Mouse (Mus musculus) layer of hippocampus, postnatal 36 days (tissue): ENCODE data around the gene Matn4. TPM values are rescaled to one million over a fixed set of nuclear protein-coding genes. Genes with fewer than 3 reads are reported as not detected.

Experiments
- DNase-seq, 2 experiments: peaks; one replicate each; pipeline ENCODE4 v3.0.0; 2022
- total RNA-seq, 2 experiments: library from RNA; stranded (reverse); gene quantifications; 2 replicates each; pipeline ENCODE4 v1.2.3; 2021

The Matn4 gene
- 10 to 100 TPM; 13.0 to 13.4 TPM for total RNA-seq

DNA sequence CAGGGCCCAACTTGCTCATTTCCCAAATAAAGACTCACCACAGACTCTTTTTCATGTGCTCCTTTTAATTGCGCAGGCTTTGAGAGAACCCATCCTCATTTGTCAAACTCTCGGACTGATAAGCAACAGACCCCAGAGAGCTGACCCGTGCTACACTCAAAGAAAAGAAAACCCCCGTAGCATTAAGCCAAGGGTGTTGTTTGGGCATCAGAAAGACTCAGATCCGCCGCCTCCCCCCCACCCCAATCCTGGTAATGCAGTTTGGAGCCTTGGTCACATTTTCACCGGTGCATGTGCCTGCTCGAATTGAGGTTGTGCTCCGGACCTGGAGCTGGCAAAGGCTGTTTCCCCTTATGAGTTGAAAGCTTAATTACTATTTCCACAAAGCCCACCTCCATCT lies at the start of gene Matn4:
TSS of gene Matn4 (minus strand) at position 101 of the 400 bp plus-strand sequence.
- no peak for DNase-seq

DNA sequence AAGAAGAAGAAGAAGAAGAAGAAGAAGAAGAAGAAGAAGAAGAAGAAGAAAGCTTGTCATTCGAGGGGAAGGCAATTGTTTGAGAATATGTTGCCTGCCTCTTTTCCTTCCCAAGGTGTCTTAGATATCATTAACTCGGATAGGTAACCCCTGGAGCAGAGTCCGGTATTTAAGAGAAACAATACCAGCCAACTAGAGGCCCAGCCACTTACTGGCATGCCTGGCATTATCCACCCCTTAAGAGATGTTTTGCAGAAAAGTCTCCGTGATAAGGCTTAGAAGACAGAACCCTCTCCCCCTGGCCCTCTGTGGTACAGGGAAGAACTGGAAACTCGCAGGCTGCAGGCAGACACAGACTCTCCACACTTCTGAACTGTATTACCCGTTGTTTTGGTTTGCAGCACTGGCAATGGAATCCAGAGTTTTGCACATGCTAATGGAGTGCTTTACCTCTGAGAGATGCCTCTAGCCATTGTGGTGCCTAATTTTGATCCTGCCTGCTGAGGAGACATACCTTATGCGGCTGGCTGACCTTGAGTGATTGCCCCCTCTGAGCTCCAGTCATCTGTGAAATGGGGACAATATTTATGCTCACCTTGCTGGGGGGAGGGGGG lies 49.0 kb upstream of the Matn4 start:
- no peak for DNase-seq

DNA sequence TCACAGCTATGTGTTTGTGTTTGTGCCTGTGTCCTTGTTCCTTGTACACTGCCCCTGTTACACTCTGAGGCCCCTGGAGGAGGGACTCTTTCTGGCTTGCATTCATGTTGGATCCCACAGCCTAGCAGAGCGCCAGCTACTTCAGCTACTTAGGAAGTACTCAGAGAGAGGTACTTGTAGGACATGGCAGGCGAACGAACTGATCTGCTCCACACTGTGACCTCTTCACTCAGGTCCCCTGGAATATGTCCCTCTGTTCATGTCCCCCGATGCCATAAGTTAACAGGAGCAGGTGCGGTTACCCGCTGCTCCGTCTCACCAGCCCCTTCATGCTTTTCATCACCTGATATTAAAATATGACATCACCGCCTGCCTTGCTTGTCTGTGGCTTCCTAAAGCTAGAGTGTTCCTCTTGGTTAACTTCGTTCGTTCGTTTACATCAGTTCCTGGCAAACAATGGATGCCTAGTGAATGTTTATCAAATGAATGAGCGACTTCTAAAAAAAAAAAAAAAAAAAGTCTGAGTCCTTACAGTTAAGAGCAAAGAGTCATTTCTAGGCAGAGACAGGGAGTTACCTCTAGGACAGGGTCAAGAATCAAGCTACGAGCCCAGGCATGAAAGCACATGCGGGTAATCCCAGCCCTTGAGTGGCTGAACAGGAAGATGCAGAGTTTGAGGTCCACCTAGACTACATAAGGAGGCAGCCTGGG lies 48.2 kb upstream of the Matn4 start:
- no peak for DNase-seq

DNA sequence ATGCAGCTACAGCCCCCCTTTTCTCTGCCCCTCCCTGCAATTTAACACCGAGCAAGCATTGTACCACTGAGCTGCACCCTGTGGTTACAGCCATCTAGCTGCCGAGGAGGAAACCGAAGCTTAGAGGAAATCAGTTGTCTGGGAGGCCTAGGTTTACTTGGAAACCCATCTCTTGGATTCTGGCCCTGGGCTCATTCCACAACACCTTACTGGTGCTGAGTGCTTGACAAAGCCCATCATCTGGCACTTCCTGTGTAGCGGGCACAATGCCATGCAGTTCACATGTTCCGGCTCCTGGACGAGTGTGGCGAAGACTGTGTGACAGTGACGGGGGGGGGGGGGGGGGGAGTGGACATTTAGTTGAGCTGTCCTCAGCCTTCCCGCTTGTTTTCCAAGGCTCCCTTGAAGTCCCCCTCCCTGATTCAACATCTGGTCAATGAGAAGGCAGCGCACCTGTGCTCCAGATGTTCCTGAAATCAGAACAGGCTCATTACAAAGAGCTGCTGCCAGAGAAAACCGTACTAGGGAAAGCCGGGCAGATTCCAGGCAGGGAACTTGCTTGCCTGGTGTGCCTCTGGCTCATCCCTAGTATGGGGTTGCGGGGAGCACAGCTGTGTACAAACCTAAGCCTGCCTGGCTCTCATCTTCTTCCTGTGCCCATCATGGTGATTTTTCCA lies 47.2 kb upstream of the Matn4 start:
- no peak for DNase-seq

DNA sequence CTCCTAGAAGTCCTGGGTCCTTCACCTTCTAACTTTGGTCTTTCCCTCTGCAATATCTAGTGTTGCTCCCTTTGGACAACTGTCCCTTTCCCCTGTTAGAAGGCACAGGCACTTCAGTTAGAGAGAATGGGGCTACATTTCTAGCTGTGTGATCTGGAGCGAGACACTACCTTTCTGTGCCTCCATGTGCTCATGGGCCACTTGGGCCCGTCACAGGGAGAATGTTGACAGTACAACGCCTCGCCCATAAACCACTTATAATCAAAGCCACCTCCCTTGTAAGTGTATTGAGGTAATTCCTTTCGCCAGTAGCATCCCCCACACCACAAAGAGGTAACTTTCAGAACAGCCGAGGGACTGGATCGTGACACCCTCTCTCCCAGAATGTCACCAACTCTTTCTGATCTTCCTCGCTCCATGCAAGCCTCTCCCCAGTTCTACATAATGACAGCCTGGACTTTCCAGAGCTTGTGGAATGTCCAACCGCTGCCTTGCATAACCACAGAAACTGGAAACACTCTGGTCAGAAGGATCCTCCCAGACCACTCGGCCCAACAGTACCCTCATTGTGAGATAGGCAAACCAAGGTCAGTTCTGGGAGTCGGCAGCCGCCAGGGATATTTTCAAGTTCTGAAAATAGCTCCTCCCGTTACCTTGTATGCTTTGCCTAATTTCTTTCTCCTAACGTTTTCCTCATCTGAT lies 44.5 kb upstream of the Matn4 start:
- no peak for DNase-seq

DNA sequence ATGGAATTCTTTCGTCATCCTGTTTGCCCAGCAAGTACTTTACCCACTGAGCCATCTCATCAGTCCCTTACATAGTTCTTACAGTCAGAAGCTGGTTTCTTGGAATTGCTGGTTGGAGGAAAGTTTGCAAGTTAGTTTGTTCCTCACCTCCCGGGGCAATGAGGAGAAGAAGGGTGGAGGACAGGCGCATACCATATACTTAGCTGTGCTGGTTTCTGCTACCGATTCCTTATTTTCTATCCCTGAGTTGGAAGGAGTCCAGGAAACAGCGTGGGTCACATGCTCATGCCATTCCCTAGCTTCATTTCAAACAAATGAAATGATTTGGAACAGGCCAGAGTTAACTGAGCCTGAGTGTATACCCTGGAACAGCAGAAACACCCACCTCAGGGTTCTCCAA lies 44.0 kb upstream of the Matn4 start:
- DNase-seq, result no peak

DNA sequence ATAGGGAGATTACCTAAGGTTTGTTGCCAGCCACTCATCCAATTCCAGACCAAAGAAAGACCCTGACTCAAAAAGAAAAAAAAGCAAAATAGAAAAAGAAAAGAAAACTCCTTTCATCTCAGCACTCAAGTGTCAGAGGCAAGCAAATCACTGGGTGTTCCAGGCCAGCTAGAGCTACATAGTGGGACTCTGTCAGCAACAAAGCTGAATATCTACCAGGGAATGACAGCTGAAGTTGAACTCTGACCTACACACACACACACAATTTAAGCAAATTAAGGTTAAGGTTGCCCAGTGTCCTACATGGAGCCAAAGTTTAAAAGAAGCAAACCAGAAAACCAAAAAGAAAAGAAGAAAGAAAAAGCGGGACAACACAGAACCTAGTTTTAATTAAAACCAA lies 43.2 kb upstream of the Matn4 start:
- DNase-seq, result no peak

DNA sequence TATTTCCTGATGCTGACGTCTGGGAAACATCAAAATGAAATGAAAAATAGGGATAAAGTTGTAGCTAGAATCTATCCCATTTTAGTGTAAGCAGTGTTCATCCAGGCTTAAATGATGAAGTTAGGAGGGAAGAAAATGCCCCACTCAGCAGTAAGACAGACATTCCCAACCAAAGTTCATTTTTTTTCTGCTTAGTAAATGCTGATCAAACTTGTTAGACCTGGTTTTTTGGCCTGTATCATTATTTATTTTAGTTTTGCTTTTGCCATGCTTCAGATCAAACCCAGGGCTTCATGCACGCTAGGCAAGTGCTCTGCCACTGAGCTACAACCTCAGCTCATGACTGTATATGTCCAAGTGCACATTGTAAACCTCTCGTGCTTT lies 41.1 kb upstream of the Matn4 start:
- DNase-seq, result no peak

DNA sequence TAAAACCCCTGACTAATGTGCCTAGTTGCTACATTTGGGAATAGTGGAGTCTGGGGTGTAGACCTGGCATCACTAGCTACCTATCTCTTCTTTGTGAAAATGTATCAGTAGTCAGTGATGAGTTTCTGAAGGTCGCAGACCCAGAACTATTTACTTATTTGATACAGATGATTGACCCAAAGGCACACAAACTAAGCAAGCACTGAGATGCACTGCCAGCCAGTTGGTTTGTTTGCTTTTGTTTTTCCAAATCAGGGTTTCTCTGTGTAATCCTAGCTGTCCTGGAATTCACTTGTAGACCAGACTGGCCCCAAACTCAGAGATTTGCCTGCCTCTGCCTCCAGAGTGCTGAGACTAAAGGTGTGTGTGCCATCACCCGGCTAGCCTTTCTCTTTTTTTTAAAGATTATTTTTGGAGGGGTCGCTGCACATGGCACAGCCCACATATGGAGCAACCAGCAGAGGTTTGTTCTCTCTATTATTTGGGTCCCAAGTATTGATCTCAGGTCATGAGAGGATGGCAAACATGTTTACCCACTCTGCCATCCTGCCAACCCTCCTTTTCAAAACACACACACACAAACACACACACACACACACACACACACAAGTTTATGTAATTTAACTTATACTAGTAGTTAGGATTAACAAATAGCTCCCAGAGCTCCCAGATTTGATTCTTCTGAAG lies 40.6 kb upstream of the Matn4 start:
- no peak for DNase-seq

DNA sequence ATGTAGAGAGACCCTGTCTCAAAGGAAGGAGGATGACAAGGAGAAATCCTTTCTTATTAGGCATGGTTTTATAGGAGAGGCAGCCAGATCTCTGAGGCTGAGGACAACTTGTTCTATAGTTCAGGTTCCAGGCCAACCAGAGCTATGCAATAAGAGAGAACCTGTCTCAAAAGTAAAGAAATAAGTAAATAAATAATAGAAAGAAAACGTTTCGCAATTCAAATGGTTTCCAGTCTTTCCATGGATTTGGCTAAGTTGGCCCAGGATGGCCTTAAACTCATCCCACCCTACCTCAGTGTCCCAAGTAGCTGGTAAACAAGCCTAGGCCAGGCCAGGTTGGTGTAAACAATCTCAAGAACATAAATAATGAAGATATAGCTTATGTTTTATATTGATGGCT lies 39.7 kb upstream of the Matn4 start:
- DNase-seq, result no peak

DNA sequence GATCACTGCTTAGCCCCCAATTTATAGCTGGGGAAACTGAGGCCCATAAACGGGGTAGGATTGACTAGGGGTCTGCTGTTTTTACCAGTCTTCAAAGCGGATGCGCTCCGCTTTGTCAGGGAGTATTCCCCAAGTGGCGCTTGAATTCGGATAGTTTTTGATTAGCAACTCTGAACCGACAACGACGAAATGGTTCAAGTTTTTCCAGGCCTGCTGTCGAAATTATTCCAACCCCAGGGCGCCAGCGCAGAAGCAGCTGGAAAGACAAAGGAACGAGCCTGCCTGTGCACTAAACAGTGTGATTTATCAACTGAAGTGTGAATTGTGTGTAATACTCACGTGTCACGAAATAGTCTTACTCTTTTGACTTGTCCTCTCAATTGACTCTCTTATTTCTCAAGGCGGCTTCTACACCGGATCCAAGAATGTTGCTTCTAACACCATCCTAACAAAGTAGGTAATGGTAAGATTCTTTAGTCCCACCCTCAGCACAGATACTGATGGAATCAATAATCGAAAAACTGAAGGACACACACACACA lies 38.6 kb upstream of the Matn4 start, which contains the start of gene Sdc4:
TSS of gene Sdc4 (minus strand) at position 428 of the 541 bp plus-strand sequence.
- DNase-seq, result no peak

DNA sequence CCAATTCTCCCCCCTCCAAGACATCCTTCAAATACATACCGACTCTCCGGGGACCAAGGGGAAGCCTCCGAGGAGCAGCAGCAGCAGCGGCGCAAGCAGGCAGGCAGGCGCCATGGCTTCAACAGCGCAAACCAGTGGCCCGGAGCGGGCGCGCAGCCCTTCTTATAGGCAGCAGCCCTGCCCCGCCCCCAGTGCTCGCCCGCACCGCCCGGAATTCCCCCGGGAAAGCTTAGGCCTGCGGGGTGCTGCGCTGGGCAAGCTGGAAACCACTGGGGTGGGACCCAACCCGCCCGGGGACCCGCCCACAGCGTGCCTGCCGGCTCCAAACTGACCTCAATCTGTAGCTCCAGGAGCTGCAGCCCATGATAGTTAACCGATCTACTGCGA lies 38.1 kb upstream of the Matn4 start:
- peak; percentile 74 to 75 for DNase-seq

DNA sequence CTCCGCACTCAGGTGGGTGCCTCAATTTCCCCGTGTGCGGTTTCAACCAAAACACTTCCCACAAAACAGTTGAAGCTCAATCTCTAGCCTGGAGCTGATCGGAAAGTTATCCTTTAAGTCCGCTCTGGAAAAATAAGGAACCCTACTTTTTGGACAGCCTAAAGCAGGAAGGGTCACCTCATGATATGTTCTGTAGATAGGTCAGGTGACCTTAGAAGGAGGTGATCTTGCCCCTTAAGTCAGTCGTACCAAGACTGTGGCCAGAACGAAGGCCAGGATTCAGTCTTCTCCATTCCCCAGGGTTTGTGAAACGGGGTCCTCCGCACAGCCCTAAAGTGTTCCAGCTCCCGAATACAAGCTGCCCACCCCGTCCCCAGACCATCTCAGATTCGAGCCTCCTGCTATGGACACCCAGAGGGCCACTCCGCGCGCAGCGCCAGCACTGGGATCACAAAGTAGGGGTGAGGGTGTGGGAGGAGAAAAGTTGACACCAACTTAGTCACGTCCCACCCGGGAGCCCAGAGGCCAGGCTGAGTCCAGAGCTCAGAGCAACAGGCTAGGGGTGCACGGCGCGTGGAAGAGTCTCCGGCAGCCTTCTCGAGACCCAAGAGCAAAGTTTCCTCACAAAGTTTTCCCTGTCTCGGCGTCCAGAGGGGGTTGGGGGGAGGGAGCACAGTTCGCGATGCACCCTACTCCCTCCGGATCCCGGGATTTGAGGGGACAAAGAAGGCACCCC lies 37.5 kb upstream of the Matn4 start:
- no peak for DNase-seq

DNA sequence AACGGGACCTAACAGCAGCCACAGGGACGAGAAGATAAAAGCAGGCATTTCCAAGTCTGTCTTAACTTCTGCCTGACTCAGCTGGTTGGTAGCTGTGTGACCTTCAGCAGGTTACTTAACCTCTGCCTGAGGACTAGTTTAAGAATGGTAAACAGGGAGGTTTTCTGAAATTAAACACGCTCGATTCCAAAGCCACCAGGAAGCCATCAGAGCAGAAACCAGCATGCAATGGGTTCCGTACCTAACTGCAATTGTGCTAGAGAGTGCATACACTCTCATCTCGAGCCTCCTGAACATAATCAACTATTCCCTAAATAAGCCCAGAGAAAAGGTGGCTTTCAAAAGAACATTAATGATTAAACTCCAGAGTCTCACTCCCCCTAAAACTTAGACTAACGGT lies 36.8 kb upstream of the Matn4 start:
- DNase-seq, result no peak

DNA sequence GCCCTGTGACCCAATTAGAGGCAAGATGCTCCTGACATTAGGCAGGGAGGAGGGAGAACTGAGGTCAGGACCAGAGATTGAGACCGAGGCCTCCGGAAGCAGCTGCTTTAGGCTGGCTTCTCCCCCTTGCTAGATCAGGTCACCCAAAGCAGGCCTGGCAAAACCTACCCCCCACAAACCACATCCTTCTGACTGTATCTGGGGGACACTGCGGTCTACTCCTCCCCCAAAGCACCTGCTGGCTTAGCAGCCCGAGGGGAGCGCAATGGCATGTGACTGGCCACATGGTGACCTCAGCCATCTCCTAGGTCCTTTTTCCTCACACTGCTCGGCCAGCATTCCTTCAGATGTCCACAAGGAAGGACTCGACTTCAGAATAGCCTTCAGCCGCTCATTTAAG lies 36.2 kb upstream of the Matn4 start:
- no peak for DNase-seq

DNA sequence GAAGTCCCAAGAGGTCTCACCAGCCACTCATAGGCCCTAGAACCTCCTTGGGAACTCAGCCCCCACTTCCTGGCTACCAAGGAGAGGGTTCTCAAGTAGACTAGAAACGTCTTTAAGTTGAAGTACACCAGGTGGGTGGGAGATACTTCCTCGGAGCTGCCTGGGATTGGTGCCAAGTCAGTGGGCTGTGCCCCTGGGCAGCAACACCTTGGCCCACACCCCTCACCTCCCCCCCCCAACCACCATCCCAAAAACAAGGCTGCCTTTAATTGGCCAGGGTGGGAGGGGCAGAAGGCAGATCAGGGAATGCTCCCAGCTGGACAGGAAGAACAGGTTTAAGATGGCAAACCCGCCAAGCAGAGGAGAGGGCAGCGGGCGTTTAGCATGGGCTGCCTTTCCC lies 35.4 kb upstream of the Matn4 start:
- DNase-seq, result no peak

DNA sequence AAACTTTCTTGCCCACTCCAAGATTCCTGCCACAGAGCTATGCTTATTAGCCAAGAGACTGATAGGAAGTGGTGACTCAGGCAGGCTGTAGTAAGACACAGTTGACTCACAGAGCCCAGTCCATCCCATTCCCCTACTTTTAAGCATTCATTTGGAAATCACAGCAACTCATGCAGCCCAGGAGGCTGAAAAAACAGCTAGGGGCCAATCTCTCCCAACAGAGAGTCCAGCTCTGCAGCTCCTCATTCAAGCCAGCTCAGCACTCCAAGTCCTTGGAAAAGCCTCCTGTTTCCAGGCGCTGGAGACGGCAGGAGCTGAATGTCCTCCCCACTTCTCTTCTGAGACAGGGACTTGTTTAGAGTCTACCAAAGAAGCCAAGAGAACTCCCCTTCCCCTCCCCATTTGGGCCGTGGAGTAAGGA lies 34.1 kb upstream of the Matn4 start:
- peak; percentile 58 to 64 for DNase-seq

DNA sequence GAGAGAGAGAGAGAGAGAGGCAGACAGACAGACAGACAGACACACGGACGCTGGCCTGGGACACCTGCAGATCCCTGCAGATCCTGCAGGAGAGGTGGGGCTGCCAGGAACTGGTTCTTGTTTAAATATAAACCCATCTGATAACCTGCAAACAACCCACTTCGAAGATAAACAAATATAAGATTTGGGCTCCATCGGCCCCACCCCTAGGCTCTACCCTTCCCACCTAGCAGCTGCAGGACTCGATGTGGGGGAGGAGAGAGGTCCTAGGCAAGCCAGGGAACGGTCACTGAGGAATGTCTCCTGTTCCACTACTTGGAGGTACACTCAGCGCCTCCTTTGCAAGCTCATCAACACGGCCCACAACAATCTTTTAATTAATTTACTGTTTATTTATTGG lies 33.3 kb upstream of the Matn4 start:
- DNase-seq, result no peak

DNA sequence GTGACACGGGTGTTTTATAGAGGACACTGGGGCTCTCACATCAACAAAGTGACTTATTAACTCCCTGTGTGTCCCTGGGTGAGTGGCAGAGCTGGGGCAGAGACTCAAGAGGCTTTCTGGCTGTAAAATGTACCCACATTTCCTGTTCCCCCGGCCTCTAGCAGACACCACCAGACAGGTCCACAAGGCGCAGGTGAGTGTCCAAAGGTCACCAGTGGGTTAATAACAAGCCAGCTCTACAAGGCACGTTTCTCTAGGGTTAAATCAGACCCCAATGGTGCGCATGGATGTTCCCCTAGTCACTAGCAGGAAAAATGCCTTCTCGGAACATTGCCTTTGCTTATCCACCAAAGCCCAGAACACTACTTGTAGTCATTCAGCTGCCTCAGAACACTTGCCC lies 32.8 kb upstream of the Matn4 start:
- DNase-seq, result no peak

DNA sequence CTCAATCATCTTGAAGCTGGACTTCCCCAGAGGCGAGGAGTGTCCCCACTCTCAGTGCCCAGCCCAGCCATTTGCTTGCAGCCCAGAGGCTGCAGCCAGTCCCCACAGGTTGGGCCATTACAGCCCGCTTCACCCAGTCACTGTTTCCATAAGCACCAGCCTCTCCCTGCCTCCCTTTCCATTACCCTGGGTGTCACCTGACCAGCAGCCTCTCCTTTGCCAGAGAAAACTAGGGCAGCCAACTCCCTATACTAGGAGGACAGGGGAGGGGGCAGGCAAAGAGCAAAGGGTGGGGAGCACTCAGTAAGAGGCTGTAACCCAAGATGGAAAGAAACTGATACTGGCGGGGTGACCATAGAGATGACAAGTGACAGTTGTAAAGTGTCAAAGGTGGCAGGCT lies 32.0 kb upstream of the Matn4 start:
- no peak for DNase-seq

DNA sequence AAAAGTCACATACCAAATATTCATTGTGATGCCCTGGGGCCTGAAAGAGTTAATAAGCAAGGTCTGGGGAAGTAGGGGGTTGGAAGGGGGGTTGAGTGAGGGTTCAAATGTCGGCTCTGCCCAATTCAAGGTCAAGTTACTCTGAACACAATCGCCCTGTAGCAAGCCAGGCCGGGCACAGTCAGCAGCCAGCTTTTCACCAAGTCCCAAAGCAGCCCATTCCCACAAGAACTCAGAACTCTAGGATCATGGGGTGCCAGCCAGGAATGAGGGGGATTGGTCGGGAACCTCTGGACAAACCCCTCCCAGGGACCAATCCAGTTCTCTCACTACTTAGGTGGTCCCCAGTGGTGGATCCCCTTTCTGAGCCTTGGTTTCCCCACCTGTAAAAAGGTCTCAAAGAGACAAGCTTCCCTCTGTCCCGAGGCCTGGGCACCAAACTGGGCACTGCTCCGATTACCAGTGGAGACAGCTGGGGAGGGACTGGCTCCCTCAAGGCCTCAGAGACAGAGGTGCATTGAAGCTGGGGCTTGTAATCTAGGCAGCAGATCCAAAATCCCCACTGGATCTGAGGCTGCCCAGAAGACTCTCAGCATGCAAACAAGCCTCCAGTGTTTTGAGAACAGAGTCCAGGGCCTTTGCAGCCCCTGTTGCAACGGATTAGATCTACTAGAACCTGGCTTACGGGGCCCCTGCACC lies 31.4 kb upstream of the Matn4 start:
- DNase-seq, result peak; percentile 50 to 55
